Mouse (Mus musculus): Measurements from ENCODE around the gene Cmtm3. TPM values are rescaled to one million over a fixed set of nuclear protein-coding genes. Genes with fewer than 3 reads are reported as not detected.
"Not testable (repeated sequence)": the region's sequence is repeated elsewhere in the genome, so short reads cannot be mapped to it uniquely, and the experiment has no call there.

The Cmtm3 gene
- polyA plus RNA-seq, 1 experiment from 2014 or later, result 164 TPM

GRCm38 (mm10) chr8:104313311-104313710 lies 25.9 kb upstream of the Cmtm3 start:
- Histone ChIP-seq H3K9ac (no peak overlapping the region), H3K27ac (ENCODE audit: low read depth) (no peak overlapping the region), H3K36me3 (ENCODE audit: insufficient read depth) (no peaks in the 10 kb centered on the region), H3K9me3 (ENCODE audit: low read depth, low read length) (no peaks in the 10 kb centered on the region), H3K4me1 (ENCODE audit: insufficient read depth) (no peaks in the 10 kb centered on the region), H3K4me3 (ENCODE audit: low read depth, low read length) (no peak overlapping the region), H3K4me2 (no peak overlapping the region), H3K27me3 (ENCODE audit: insufficient read depth, low read length) (no peaks in the 10 kb centered on the region)
- TF ChIP-seq CTCF (IDR thresholded peaks at IDR 0.05; ENCODE audit: low read depth), result 0 out of 2 replicates have a peak, but pooled peaks have one; percentile 30
- ATAC-seq (ENCODE audit: insufficient read depth) (no peak), DNase-seq (peak; percentile 20)
- 61% methylated on average over 4 of the region's 4 CpGs for WGBS

- not testable (repeated sequence) for H3K27ac ChIP-seq (ENCODE audit: low read depth); H3K4me1 ChIP-seq (ENCODE audit: insufficient read depth); H3K27me3 ChIP-seq (ENCODE audit: insufficient read depth, low read length); H3K4me2 ChIP-seq; H3K36me3 ChIP-seq (ENCODE audit: insufficient read depth); H3K4me3 ChIP-seq (ENCODE audit: low read depth, low read length); DNase-seq; ATAC-seq (ENCODE audit: insufficient read depth); H3K9me3 ChIP-seq (ENCODE audit: low read depth, low read length); H3K9ac ChIP-seq
- WGBS, result 82% methylated on average over 8 of the region's 11 CpGs
These were observed 17.9 kb upstream of the Cmtm3 start, which contains the start of gene Gm11020 for GRCm38 (mm10) chr8:104321267-104321666. Gene Gm11020 (plus strand): TSS chr8:104321567.

GRCm38 (mm10) chr8:104321930-104322329 lies 17.3 kb upstream of the Cmtm3 start, which contains the start of gene Cmtm2b:
Gene Cmtm2b (plus strand): TSS chr8:104322230.
- not testable (repeated sequence) for H3K9me3 ChIP-seq (ENCODE audit: low read depth, low read length); H3K36me3 ChIP-seq (ENCODE audit: insufficient read depth); DNase-seq; H3K4me3 ChIP-seq (ENCODE audit: low read depth, low read length); ATAC-seq (ENCODE audit: insufficient read depth); H3K27me3 ChIP-seq (ENCODE audit: insufficient read depth, low read length); H3K9ac ChIP-seq; H3K4me2 ChIP-seq; H3K4me1 ChIP-seq (ENCODE audit: insufficient read depth); H3K27ac ChIP-seq (ENCODE audit: low read depth)
- WGBS, result 84% methylated on average over 10 of the region's 12 CpGs

- Histone ChIP-seq H3K4me1 (ENCODE audit: insufficient read depth) (no peaks in the 10 kb centered on the region), H3K4me3 (ENCODE audit: low read depth, low read length) (no peak overlapping the region), H3K4me2 (no peak overlapping the region), H3K36me3 (ENCODE audit: insufficient read depth) (no peaks in the 10 kb centered on the region), H3K27ac (ENCODE audit: low read depth) (no peak overlapping the region), H3K27me3 (ENCODE audit: insufficient read depth, low read length) (no peaks in the 10 kb centered on the region), H3K9ac (no peak overlapping the region), H3K9me3 (ENCODE audit: low read depth, low read length) (no peaks in the 10 kb centered on the region)
- no peak for ATAC-seq (ENCODE audit: insufficient read depth)
- no peak for DNase-seq
- 63% methylated on average over 5 of the region's 5 CpGs for WGBS
- TF ChIP-seq CTCF (IDR thresholded peaks at IDR 0.05; ENCODE audit: low read depth), result no peak
These were observed 6.3 kb upstream of the Cmtm3 start for GRCm38 (mm10) chr8:104332665-104333631.

GRCm38 (mm10) chr8:104333786-104334185 lies 5.4 kb upstream of the Cmtm3 start:
- H3K9me3 ChIP-seq (ENCODE audit: low read depth, low read length), result no peaks in the 10 kb centered on the region
- H3K4me2 ChIP-seq, result no peak overlapping the region
- no peaks in the 10 kb centered on the region for H3K4me1 ChIP-seq (ENCODE audit: insufficient read depth)
- no peaks in the 10 kb centered on the region for H3K36me3 ChIP-seq (ENCODE audit: insufficient read depth)
- no peak for TF ChIP-seq CTCF (IDR thresholded peaks at IDR 0.05; ENCODE audit: low read depth)
- no peak for DNase-seq
- no peak overlapping the region for H3K27ac ChIP-seq (ENCODE audit: low read depth)
- H3K4me3 ChIP-seq (ENCODE audit: low read depth, low read length), result no peak overlapping the region
- no peak for ATAC-seq (ENCODE audit: insufficient read depth)
- H3K9ac ChIP-seq, result no peak overlapping the region
- 50% methylated on average over 5 of the region's 5 CpGs for WGBS
- H3K27me3 ChIP-seq (ENCODE audit: insufficient read depth, low read length), result no peaks in the 10 kb centered on the region

- no peak overlapping the region for H3K9ac ChIP-seq
- no peak for DNase-seq
- no peaks in the 10 kb centered on the region for H3K27me3 ChIP-seq (ENCODE audit: insufficient read depth, low read length)
- no peak for ATAC-seq (ENCODE audit: insufficient read depth)
- no peaks in the 10 kb centered on the region for H3K36me3 ChIP-seq (ENCODE audit: insufficient read depth)
- H3K27ac ChIP-seq (ENCODE audit: low read depth), result no peak overlapping the region
- H3K4me1 ChIP-seq (ENCODE audit: insufficient read depth), result no peaks in the 10 kb centered on the region
- H3K9me3 ChIP-seq (ENCODE audit: low read depth, low read length), result no peaks in the 10 kb centered on the region
- WGBS, result 69% methylated on average over 1 of the region's 1 CpGs
- H3K4me3 ChIP-seq (ENCODE audit: low read depth, low read length), result no peak overlapping the region
- no peak overlapping the region for H3K4me2 ChIP-seq
- no peak for TF ChIP-seq CTCF (IDR thresholded peaks at IDR 0.05; ENCODE audit: low read depth)
These were observed 5.0 kb upstream of the Cmtm3 start for GRCm38 (mm10) chr8:104334196-104334595.

GRCm38 (mm10) chr8:104336806-104337205 lies 2.4 kb upstream of the Cmtm3 start:
- WGBS, result 76% methylated on average over 1 of the region's 1 CpGs
- Histone ChIP-seq H3K4me3 (ENCODE audit: low read depth, low read length) (no peak overlapping the region), H3K4me2 (no peak overlapping the region), H3K9me3 (ENCODE audit: low read depth, low read length) (no peaks in the 10 kb centered on the region), H3K4me1 (ENCODE audit: insufficient read depth) (no peaks in the 10 kb centered on the region), H3K27me3 (ENCODE audit: insufficient read depth, low read length) (no peaks in the 10 kb centered on the region), H3K36me3 (ENCODE audit: insufficient read depth) (no peaks in the 10 kb centered on the region), H3K9ac (no peak overlapping the region), H3K27ac (ENCODE audit: low read depth) (no peak overlapping the region)
- ATAC-seq (ENCODE audit: insufficient read depth) (no peak), DNase-seq (no peak)
- TF ChIP-seq CTCF (IDR thresholded peaks at IDR 0.05; ENCODE audit: low read depth), result no peak

All from lung, embryonic 14.5 days (tissue).